Mouse (Mus musculus): Measurements from ENCODE around the gene Asb14. TPM values are rescaled to one million over a fixed set of nuclear protein-coding genes. Genes with fewer than 3 reads are reported as not detected.

The Asb14 gene
- polyA plus RNA-seq, 1 experiment from 2014 or later: 0.36 TPM

Other genes starting within 250 kb of the Asb14 start
- gene Pde12, start 224.7 kb upstream of the Asb14 start, polyA plus RNA-seq (2014; fragmentation: Nextera tagmentation; extraction: Ambion mirVana): 14.6 and 15.6 TPM in 2 replicates
- 0.04 and 0.12 TPM in 2 replicates for gene Dnah12, start 201.3 kb upstream of the Asb14 start, polyA plus RNA-seq (2014; fragmentation: Nextera tagmentation; extraction: Ambion mirVana)
- gene Appl1, start 76.7 kb downstream of the Asb14 start, polyA plus RNA-seq (2014; fragmentation: Nextera tagmentation; extraction: Ambion mirVana): 87.3 and 88.5 TPM in 2 replicates
- not detected in 2 replicates for gene Hesx1, start 99.9 kb downstream of the Asb14 start, polyA plus RNA-seq (2014; fragmentation: Nextera tagmentation; extraction: Ambion mirVana)
- gene Il17rd, start 144.4 kb downstream of the Asb14 start, polyA plus RNA-seq (2014; fragmentation: Nextera tagmentation; extraction: Ambion mirVana): 2.9 and 3.0 TPM in 2 replicates
- gene Arhgef3, start 220.3 kb downstream of the Asb14 start, polyA plus RNA-seq (2014; fragmentation: Nextera tagmentation; extraction: Ambion mirVana): 5.3 and 5.5 TPM in 2 replicates

Measured in midbrain, embryonic 14.5 days (tissue).